ENCODE assay signal across 24 mouse cellular contexts in genomic region chr8:106158381-106158780, GRCm38 (mm10). TPM values are rescaled to one million over a fixed set of nuclear protein-coding genes. Genes with fewer than 3 reads are reported as not detected.
"Had no signal": no experiment of that assay in that cellular context is flagged by ENCODE, and none has a peak within 500 bp of the region (broad histone marks: within the 10 kb centered on the region; RNA-seq: fewer than 3 reads in every experiment).

No protein-coding gene starts in this region.

- H3K4me2 ChIP-seq: limb, embryonic 13.5 days; liver, embryonic 13.5 days; midbrain, embryonic 12.5 days; neural tube, embryonic 13.5 days had no signal

- ATAC-seq: midbrain, embryonic 16.5 days had no signal

- H3K4me1 ChIP-seq: limb, embryonic 10.5 days; limb, embryonic 13.5 days; midbrain, embryonic 12.5 days; neural tube, embryonic 13.5 days had no signal

- DNase-seq: kidney, postnatal 25 days; layer of hippocampus, adult 9-11 months; liver; liver, embryonic 13.5 days; lung, adult 2 months; lung, postnatal 14 days; lung, postnatal 4 days; retina, postnatal 1 day; right cerebral cortex, postnatal 25 days; thymus, adult 18-20 months; thymus, postnatal 36 days had no signal

- H3K27me3 ChIP-seq: limb, embryonic 13.5 days; liver, embryonic 13.5 days; midbrain, embryonic 12.5 days; neural tube, embryonic 13.5 days had no signal

- H3K27ac ChIP-seq: kidney, postnatal 0 days; layer of hippocampus, adult 2 months; limb, embryonic 10.5 days; limb, embryonic 13.5 days; liver, embryonic 13.5 days; midbrain, embryonic 12.5 days; neural tube, embryonic 13.5 days had no signal

- H3K4me3 ChIP-seq: layer of hippocampus, adult 2 months; limb, embryonic 10.5 days; limb, embryonic 13.5 days; liver, embryonic 13.5 days; midbrain, embryonic 12.5 days; myocyte; neural tube, embryonic 13.5 days had no signal

- H3K9ac ChIP-seq: limb, embryonic 13.5 days; liver, embryonic 13.5 days; midbrain, embryonic 12.5 days; neural tube, embryonic 13.5 days had no signal

- H3K9me3 ChIP-seq: limb, embryonic 10.5 days; limb, embryonic 13.5 days; liver, embryonic 13.5 days; midbrain, embryonic 12.5 days; neural tube, embryonic 13.5 days had no signal

RNA-seq across cellular contexts. Expression of gene Esrp2, which starts 21.6 kb away (rescaled TPM):
- total RNA-seq: left cerebral cortex, adult 18-20 months; left cerebral cortex, postnatal 25 days; megakaryocyte progenitor cell, adult 5-6 weeks; monocyte, adult 5-6 weeks; neutrophil, adult 5-6 weeks had no signal
